Mouse (Mus musculus) CH12.LX (cell line): ENCODE data around the gene Nudt22.

Experiments
- CHD2 ChIP-seq: IDR thresholded peaks from 2 replicates; pipeline ENCODE4 v1.6.1; 2011; ENCODE audit warnings: low read length, improper control_type of control experiment
- CTCF ChIP-seq, 2 experiments: IDR thresholded peaks in 1 of 2; conservative IDR thresholded peaks in 1 of 2; 2 replicates each; pipeline ENCODE4 v1.5.1; 2011 to 2012; ENCODE audit warnings: low read depth in 2 of 2, low read length in 2 of 2, improper control_type of control experiment in 1 of 2, inconsistent platforms in 1 of 2, mild to moderate bottlenecking in 1 of 2, moderate library complexity in 1 of 2
- EP300 ChIP-seq: IDR thresholded peaks from 2 replicates; pipeline ENCODE4 v1.6.1; 2011; ENCODE audit warnings: low read length, improper control_type of control experiment
- GABPA ChIP-seq: IDR thresholded peaks from 2 replicates; pipeline ENCODE4 v1.6.1; 2012; ENCODE audit warnings: low read depth, low read length, improper control_type of control experiment, inconsistent platforms; ENCODE audit not compliant: insufficient replicate concordance
- KAT2A ChIP-seq: IDR thresholded peaks from 2 replicates; pipeline ENCODE4 v1.6.1; 2012; ENCODE audit warnings: low read length, improper control_type of control experiment, inconsistent platforms; ENCODE audit not compliant: insufficient replicate concordance
- MXI1 ChIP-seq: IDR thresholded peaks from 2 replicates; pipeline ENCODE4 v1.6.1; 2011; ENCODE audit warnings: mild to moderate bottlenecking, low read depth, low read length, improper control_type of control experiment
- POLR2A ChIP-seq: IDR thresholded peaks from 2 replicates; pipeline ENCODE4 v1.6.1; 2011; ENCODE audit warnings: low read depth, mild to moderate bottlenecking, improper control_type of control experiment, low read length
- RAD21 ChIP-seq: IDR thresholded peaks from 2 replicates; pipeline ENCODE4 v1.6.1; 2011; ENCODE audit warnings: low read depth, mild to moderate bottlenecking, low read length, improper control_type of control experiment, moderate library complexity
- USF1 ChIP-seq: IDR thresholded peaks from 2 replicates; pipeline ENCODE4 v1.6.1; 2014; ENCODE audit warnings: low read depth, mild to moderate bottlenecking, inconsistent platforms, low read length, improper control_type of control experiment
- ZNF384 ChIP-seq: IDR thresholded peaks from 2 replicates; pipeline ENCODE4 v1.6.1; 2012; ENCODE audit warnings: low read depth, low read length, improper control_type of control experiment, inconsistent platforms

- no peak for TF ChIP-seq ZNF384
- no peak for TF ChIP-seq POLR2A
- no peak for TF ChIP-seq RAD21
- TF ChIP-seq CTCF (conservative IDR thresholded peaks at IDR 0.05 in 1 of 2, IDR thresholded peaks at IDR 0.05 in 1 of 2; ENCODE audit: low read depth in 2 of 2, low read length in 2 of 2), result no peak
- TF ChIP-seq USF1, result no peak
- TF ChIP-seq CHD2, result no peak
- TF ChIP-seq MXI1, result no peak
- TF ChIP-seq GABPA, result no peak
- TF ChIP-seq EP300, result no peak
- TF ChIP-seq KAT2A, result no peak
Measured at GRCm38 (mm10) chr19:6993011-6993770, 2.7 kb downstream of the Nudt22 start.
